Mouse (Mus musculus): ENCODE measurements around the gene Tfap2b. TPM values are rescaled to one million over a fixed set of nuclear protein-coding genes. Genes with fewer than 3 reads are reported as not detected.

Tfap2b gene
- polyA plus RNA-seq, 1 experiment from 2014 or later, result 106 TPM

DNA sequence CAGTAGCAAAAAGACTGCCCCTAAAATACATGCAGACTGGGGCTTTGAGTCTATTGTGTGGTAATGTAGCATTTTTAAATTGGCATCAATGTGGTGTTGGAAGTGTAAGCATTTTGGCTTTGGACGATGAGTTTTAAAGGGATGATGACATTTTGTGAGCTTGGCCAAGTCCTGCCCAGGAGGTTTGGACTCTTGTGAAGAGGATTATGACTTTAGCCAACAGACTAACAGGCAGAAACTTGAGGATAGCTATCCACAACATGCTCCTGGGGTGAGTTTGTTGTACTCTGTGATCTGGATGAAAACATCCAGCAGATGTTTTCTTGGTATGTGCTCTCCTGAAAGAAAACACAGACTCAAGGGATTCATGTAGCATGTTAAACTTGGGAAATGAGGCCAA is 60.9 kb downstream of the Tfap2b start:
- no peak overlapping the region for H3K4me3 ChIP-seq
- H3K36me3 ChIP-seq, result no peaks in the 10 kb centered on the region
- no peaks in the 10 kb centered on the region for H3K27me3 ChIP-seq
- no peak overlapping the region for H3K27ac ChIP-seq
- H3K4me1 ChIP-seq, result no peaks in the 10 kb centered on the region
- WGBS, result 78% methylated on average over 1 of the region's 1 CpGs
- H3K9me3 ChIP-seq, result no peaks in the 10 kb centered on the region
- no peak overlapping the region for H3K9ac ChIP-seq
- no peak overlapping the region for H3K4me2 ChIP-seq
- no peak for ATAC-seq (ENCODE audit: insufficient number of reproducible peaks, insufficient read depth, low FRiP score, low TSS enrichment, low read depth)

Other genes with a start within 250 kb of the Tfap2b start
- gene Tfap2d, start 105.9 kb upstream of the Tfap2b start, polyA plus RNA-seq (2015; fragmentation: Nextera tagmentation; extraction: Ambion mirVana), result not detected in 2 replicates